Mouse (Mus musculus) G1E (cell line): ENCODE results near the gene Ctsl.

Source experiments
- CTCF ChIP-seq: IDR thresholded peaks from 2 replicates; pipeline ENCODE4 v1.5.1; 2012; ENCODE audit warnings: low read depth, low read length, inconsistent platforms, mixed read lengths
- GATA1 ChIP-seq: IDR thresholded peaks from 2 replicates; pipeline ENCODE4 v1.6.1; 2012; ENCODE audit warnings: borderline replicate concordance, low read length, inconsistent platforms, mixed read lengths

DNA sequence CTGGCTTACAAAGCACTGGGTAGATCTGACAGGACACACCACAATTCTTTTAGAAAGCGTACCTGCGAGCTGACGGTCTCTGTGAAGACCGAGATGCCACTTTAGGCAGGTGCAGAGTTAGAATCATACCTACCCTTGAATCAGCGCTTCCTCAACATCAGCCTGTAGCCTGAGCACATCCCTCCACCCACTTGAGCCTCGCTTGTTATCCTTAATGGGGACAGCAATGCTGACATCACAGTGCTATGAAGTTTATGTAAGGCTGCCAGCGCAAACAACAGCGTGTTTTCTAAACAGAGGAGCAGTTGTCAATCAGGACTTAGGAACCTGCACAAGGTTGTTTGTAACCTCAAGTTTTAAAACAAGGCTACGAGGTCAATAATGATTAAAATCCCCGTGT, 27.1 kb downstream of the Ctsl start:
- TF ChIP-seq CTCF: no peak
- no peak for TF ChIP-seq GATA1
